Mouse (Mus musculus) left cerebral cortex, postnatal 14 days (tissue): ENCODE measurements at regions not wholly inside any gene's neighbourhood (a gene's known extent, or its start where the extent isn't known, plus 50 kb on each side); places are given as distances from the start of the nearest gene placed in this dataset.

Experiments
- DNase-seq, 2 experiments: peaks; one replicate each; pipeline ENCODE4 v3.0.0; 2021 to 2022; ENCODE audit warnings: low spot score in 2 of 2, mixed read lengths in 1 of 2
- intact Hi-C: fragments of 180-260 bp; cut with DNase I; formaldehyde crosslinking; loops from one replicate; pipeline ENCODE4 v1.15.1; 2025

DNA sequence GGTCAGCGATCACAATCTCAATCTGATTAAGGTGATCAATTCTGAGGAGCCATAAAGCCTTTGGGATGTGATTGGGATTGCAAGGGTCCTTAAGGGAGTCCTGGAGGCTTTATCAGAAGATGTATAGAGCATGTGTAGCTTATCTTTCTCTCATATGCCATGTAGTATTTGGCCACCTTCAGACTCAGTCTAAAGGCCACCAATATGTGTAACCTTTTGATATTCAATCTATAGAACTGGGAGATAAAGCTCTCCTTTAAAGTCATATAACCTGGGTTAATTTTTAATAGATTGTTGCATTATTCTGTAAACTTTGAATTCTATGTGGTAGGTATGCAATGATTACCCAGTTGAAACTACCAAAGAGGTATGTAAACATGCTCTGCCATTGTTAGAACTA is 314.1 kb downstream of the Cdh11 start:
- intact Hi-C loops: no loop called here
- DNase-seq: no peak

DNA sequence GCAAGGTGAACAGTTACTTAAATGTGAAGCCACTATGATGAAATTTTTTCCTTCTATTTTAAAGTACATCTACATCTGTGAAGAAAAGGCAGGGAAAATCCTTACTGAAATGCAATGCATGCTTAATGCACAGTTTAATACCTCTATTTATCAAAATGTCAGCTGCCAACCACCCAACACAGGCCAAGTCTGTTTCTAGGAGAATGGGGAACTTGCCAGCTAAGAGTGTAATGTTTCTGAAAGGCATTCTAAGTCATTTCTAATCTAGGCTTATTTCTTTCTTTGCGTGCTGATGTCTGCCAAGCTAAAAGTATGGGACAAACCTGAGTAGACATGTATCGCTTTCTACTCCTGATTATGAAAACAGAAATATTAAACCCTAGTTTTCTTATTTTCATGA is 322.8 kb downstream of the Cdh11 start:
- intact Hi-C loops: no loop called here
- no peak for DNase-seq

DNA sequence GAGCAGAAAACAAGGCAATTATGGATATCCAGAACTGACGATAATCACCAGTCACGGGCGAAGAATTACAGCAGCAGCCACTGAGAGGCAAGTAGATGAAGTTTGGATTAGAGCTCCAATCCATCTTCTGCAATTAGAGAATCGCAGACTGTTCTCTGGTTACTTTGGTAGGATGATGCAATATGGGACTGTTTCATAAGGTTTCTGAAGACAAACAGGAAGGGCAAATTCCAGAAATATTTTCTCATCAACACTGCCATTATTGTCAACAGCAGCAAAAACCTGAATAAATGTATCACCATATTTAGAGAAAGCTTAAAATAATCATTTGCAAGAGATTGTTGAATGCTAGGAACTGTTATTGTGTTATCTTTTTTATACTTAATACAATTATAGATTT is 342.4 kb downstream of the Cdh11 start:
- no peak for DNase-seq

GRCm38 (mm10) chr8:102421828-102422227 is 363.6 kb downstream of the Cdh11 start:
- DNase-seq: no peak
- intact Hi-C loops: no loop called here

More for the DNA sequence above, 342.4 kb downstream of the Cdh11 start:
- intact Hi-C loops: no loop called here

DNA sequence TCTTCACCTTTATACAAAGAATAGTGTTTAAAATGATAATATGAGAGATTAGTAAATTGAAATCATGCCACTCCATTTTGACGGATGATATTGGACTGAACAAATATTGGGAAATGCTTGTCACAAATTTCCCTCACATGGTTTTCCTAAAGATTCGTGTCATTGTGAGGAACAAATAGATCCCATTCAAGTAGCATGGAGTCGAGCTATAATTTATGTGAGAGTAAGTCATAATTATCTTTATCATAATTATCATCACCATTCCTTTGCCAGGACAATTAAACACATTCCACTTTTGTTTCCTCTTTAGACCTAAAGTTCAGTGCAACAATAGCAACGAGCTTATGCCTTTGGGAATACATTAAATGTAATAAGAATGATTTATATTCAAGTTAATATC is 370.5 kb downstream of the Cdh11 start:
- DNase-seq: no peak
- intact Hi-C loops: no loop called here

- no peak for DNase-seq
- intact Hi-C loops: no loop called here
Observed at GRCm38 (mm10) chr8:102413446-102413845, 372.0 kb downstream of the Cdh11 start.

DNA sequence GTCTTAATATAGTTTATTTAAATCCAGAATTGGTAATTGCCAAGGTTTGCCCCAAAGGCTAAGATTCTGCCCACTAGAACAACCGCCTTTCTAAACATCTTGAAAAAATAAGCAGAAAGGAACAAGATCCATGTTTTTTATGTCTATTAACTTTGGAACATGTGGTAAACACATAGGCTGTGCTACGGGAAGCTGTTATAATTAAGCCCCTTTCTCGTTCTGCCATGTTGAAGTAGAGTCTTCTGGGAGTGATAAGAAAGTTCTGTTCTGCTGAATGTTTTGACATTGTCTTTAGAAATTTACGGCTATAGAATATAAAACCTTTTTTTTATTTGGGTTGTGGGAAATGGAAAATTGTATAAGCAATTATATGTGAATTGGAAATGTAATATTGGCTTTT is 397.9 kb downstream of the Cdh11 start:
- intact Hi-C loops: no loop called here
- no peak for DNase-seq

DNA sequence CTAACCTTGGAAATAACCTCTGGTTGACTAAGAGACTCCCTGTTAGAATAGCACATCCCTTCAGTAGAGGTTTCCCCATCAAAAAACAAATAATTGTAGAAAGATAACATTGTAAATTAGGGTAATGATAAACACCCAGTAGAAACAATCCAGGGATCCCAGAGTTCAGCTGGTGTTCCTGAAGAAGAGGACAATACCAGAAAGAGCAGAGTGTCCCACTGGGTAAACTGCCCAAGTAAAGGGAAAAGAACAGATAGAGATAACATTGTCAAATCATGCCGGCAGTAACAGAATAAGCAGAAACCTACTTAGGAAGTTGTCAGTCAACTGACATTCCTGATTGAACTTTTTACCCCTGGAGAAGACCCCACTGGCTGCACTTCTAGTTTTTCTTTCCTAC is 440.1 kb downstream of the Cdh11 start:
- no peak for DNase-seq
- intact Hi-C loops: no loop called here

GRCm38 (mm10) chr8:102332511-102332910 is 452.9 kb downstream of the Cdh11 start:
- intact Hi-C loops: no loop called here
- no peak for DNase-seq

DNA sequence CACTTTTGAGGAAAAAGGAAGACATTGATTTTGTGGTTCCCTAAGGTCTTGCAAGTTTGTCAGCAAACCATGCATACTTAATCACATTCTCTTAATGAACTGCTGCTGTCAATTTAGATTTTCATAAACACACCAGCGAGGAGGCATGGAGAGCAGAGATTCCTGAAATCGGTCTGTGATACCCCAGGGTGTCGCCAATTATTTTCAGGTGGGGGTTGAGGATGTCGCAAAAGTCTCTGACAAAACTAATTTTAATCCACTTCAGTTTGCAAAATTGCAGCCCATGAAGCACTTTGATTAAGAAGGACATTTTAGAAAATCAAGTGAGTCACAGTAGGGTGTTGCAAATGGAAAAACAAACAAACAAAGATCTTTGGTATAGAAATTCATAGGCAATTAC is 454.3 kb downstream of the Cdh11 start:
- intact Hi-C loops: no loop called here
- DNase-seq: no peak

- intact Hi-C loops: no loop called here
- no peak for DNase-seq
Observed at GRCm38 (mm10) chr8:102329955-102330354, 455.5 kb downstream of the Cdh11 start.
